Mouse (Mus musculus) mouse embryonic stem cell (cell line): ENCODE measurements around the gene Irgc1.
"Not testable (repeated sequence)": the region's sequence is repeated elsewhere in the genome, so short reads cannot be mapped to it uniquely, and the experiment has no call there.

Experiments used
- in situ Hi-C, 2 experiments: fragments of 300-500 bp; cut with MboI; formaldehyde crosslinking; loops; 1 replicate in 1 of 2; 3 replicates in 1 of 2; pipeline ENCODE4 v1.14.3; 2019 to 2020; ENCODE audit warnings: low sequenced_read_pairs in 2 of 2, low pct_unique_long_range_greater_than_20kb in 1 of 2, mixed read lengths in 1 of 2; ENCODE audit not compliant: unreplicated experiment in 1 of 2

The Irgc1 gene

GRCm38 (mm10) chr7:24451855-24452311, at the start of gene Irgc1:
Irgc1 (minus strand) TSS chr7:24452297.
- in situ Hi-C loops: no loop called here

DNA sequence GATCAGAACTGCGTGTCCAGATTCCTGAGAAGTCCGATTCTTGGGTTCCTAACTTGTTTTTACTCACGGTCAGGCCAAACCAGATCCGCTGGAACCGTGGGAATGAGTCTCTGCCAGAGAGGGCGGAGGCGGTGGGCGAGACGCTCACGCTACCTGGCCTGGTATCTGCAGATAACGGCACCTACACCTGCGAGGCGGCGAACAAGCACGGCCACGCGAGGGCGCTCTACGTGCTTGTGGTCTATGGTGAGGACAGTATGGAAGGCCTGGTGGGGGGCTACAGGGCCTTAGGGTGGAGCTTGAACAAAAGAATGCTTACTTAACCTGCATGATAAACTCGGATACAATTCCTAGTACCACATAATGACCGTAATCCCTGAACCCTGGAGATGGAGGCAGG, 49.4 kb upstream of the Irgc1 start:
- in situ Hi-C loops: no loop called here

DNA sequence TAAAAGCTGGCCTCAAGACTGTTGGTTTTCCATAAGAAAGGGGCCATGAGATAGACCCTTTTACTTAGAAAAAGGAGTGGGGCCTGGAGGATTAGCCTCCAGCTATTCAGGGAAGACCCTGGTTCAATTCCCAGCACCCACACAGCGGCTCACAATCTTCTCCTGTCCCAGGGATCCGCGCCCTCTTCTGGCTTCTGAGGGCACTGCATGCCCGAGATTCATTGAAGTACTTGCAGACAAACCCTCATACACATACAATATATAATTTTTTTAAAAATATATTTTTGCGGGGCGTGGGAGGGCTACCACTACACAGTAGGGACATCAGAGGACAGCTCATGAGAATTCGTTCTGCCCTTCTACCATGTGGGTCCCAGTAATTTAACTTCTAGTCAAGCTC, 48.8 kb upstream of the Irgc1 start:
- in situ Hi-C loops: no loop called here

GRCm38 (mm10) chr7:24499856-24500577, 47.9 kb upstream of the Irgc1 start:
- in situ Hi-C loops: no loop called here

GRCm38 (mm10) chr7:24488303-24488702, 36.2 kb upstream of the Irgc1 start:
- in situ Hi-C loops: no loop called here

- in situ Hi-C loops: no loop called here
Measured at GRCm38 (mm10) chr7:24487403-24487802, 35.3 kb upstream of the Irgc1 start.

GRCm38 (mm10) chr7:24486654-24487130, 34.6 kb upstream of the Irgc1 start:
- in situ Hi-C loops: no loop called here

DNA sequence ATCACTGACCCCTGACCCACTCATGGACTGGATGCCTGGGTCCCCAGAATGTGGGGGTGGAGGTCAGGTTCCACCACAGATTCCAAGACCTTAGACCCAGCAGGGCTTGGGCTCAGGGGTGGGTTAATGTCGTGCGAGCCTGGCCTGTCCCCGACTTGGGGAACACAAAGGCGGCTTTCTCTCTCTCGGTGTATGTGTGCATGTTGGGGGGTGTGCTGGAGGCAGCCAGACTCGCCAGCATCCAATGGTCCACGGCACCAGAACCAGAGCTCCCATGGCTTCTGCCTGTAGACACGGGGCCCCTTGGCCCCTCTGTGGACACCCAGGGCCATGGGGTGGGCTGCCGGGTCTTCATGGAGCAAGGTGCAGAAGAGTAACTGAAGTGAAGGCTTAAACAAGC, 33.4 kb upstream of the Irgc1 start:
- in situ Hi-C loops: no loop called here

DNA sequence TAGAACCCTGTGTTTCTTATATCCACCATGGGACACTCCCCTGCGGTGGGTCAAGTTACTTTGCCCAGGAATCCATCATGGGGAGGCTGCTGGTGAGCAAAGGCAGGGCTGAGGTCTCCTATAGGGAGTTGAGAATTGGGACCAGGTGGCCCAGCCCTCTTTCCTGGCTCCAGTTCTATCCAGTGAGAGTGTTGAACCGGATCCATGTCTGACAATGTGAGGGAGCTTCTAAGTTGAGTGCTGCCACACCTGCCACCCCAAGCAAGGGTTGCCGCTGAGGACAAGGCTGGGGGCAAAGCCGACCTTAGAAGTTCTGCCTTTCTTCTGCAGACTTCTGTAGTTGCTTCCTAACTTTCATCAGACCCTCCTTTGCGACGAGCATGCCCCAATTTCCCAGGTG, 31.2 kb upstream of the Irgc1 start:
- in situ Hi-C loops: not testable (repeated sequence)

DNA sequence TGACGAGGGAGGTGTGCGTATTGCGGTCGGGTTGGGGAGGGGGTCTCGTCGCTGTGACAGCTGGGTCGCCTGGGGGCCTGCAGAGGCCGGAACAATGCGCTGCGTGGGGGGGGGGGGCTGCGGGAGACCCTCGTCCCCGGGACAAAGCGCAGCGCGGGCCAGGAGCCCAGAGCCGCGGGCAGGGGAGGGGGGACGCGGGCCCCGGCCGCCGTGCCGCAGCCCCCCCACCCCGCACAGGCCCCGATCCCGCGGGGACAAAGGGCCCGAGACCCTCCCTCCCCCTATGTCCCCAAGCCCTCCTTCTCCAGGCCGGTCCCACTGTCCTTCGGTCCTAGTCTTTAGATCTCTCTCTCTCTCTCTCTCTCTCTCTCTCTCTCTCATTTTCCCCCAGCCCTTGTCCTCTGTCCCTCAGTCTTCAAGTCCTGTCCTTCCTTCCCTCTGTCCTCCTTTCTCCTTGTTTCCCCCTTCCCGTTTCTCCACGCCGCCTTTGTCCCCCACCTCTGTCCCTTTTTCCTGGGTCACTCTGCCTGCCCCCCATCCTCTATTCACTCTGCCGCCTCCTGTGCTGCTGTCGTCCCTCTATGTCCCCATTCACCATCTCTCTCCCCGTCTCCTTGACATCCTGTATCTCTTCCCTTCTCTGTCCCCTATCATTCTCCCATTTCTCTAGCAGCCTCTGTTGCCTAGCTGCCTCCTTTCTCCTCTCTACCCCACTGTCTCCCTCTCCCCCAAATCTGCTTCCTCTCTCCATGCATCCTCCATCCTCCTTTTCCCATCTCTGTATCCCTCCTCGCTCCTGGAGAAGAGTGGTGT, 30.3 kb upstream of the Irgc1 start:
- in situ Hi-C loops: no loop called here

DNA sequence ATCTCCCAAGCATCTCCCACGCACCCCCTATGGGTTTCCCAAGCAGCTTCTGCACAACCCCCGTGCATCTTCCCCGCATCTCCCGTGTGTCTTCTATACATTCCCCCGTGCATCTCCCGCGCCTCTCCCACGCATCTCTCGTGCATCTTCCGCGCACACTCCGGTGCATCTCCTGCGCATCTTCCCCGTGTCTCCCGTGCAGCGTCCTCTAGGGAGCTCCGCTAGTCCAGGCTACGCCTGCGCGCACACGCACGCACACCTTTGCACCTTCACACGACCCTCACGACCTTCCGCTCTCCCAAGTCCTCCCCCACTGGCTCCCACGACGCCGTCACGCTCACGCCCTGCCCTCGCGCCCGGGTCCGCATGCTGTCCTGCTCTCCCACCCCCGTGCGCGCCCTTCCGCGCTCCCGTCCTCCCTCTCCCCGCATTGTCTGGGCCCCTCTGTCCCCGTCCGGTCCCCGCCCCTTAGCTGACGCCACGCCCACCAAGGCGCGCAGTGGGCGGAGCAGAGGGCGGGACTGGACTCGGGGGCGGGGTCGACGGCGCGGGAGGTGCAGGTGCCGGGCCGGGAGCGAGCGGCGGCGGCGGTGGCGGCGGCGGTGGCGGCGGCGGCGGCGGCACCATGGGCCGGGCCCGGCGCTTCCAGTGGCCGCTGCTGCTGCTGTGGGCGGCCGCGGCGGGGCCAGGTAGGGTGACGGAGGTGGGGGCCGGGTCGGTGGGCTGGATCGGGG, 29.5 kb upstream of the Irgc1 start, which contains the start of gene Cadm4:
TSS of gene Cadm4 (plus strand) at position 550 of the 734 bp plus-strand sequence.
- in situ Hi-C loops: no loop called here

GRCm38 (mm10) chr7:24480986-24481473, 28.9 kb upstream of the Irgc1 start:
- in situ Hi-C loops: no loop called here

DNA sequence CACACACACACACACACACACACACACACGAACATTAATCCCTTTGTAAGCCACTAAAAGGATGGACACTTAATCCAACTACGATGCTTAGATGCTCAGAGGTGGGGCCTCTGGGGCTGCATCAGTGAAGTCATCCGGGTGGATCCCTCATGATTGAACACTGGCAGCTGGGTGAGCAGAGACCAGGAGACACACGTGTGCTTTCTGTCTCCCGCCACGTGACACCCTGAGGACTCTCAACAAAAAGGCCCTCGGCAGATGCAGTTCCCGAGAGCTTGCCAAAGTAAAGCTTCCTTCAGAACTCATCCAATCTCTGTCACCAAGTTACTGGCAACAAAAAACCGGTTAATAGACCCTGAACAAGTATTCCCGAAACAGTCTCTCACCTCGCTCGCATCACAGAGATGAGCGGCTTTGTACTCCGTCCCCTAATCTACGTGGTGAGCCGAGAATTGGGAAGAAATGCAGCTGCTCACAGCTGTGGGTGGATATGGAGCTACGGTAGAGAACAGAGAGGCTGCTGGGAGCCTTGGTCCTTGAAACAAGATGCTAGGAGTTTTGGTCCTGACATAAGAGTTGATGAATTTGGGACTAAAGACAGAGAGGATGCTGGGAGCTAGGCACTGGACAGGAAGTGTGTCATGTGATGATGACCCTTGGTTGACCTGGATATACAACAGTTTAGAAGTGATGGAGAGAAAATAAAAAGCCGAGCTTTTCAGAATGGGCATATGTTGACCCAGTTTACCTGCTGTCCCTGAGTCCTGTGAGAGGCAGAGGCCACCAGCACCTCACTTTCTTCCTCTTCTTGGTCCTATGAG, 28.2 kb upstream of the Irgc1 start:
- in situ Hi-C loops: no loop called here

- in situ Hi-C loops: loop anchor here in 1 of 2 experiments (5.0 kb wide), 1 partner anchor 53 kb away; the partner anchor contains the start of gene Irgq
Measured at GRCm38 (mm10) chr7:24479685-24480084, 27.6 kb upstream of the Irgc1 start.

- in situ Hi-C loops: loop anchor here in 1 of 2 experiments (5.0 kb wide), 1 partner anchor 53 kb away; the partner anchor contains the start of gene Irgq
Measured at GRCm38 (mm10) chr7:24478911-24479310, 26.8 kb upstream of the Irgc1 start.

DNA sequence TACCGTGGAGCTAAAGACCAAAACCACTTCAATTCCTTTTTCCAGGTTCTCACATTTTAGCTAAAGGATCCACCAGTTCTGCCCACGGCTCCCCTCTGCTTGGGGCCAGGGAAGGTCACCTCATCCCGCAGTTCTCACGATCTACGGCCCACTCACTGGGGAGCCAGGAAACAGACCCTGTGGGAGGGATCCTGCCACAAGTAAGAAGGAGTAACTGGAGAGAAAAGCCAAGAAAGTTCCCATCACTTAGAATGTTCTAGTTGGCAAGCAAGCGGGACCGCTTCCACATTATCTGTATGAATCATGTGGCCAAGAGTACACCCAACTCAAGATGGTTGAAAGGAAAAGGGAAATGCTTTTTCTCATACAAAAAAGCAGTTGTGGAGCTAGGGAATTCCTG, 24.8 kb upstream of the Irgc1 start:
- in situ Hi-C loops: loop anchor here in 1 of 2 experiments (5.0 kb wide), 1 partner anchor 55 kb away; the partner anchor contains the start of gene Irgq

DNA sequence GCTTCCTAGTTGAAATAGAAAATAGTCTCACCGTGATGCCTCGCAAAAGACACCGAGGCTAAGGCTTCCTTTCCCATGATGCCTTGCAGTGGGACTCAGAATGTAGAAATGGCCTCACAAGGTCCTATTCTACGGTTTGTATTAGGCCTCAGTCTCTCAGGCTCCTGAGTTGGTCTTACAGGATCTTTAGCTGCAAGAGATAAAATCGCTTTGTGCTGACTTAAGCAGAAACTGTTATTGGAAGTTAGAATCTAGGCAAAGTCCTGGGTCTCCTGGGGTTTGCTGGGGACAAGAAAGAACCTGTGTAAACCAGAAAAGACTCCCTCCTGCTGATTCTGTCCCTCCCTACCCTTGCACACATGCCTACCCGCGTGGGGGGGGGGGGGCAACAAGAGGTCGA, 24.2 kb upstream of the Irgc1 start:
- in situ Hi-C loops: loop anchor here in 1 of 2 experiments (5.0 kb wide), 1 partner anchor 56 kb away; the partner anchor contains the start of gene Irgq
